In the genomic region with DNA sequence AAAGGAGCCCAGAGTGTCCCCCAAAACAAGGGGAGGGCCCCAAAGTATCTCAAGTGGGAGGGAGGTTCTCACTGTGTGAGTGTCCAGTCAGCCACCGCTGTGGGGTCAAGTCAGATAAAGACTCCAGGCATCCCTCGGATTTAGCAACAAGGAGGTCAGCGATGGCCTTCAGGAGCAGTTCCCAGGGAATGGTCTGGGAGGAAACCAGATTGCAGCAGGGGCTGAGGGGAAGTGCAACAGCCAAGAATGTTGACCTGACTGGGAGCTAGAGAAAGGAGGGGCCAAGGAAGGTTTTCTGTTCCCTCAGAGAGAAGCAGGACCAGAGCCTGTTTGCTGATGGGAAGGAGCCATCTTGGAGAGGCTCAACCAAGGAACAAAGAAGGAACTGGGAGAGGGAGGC, we compare ENCODE assay signal across 17 mouse cellular contexts. TPM values are rescaled to one million over a fixed set of nuclear protein-coding genes. Genes with fewer than 3 reads are reported as not detected.
DNase-seq lines count a peak whose midpoint lies in the region; ATAC-seq and TF ChIP-seq lines count a peak whose summit lies in the region.
"Had no signal": no experiment of that assay in that cellular context is flagged by ENCODE, and none has a peak within 500 bp of the region (broad histone marks: within the 10 kb centered on the region; RNA-seq: fewer than 3 reads in every experiment).

No protein-coding gene starts in this region.

- 28% methylated on average over 3 of the region's 3 CpGs for WGBS in heart, postnatal 0 days
- WGBS in liver, embryonic 12.5 days (ENCODE audit: insufficient replicate concordance), result 45% methylated on average over 3 of the region's 3 CpGs

- TF ChIP-seq EP300 in heart, postnatal 0 days (IDR thresholded peaks at IDR 0.05; ENCODE audit: low read depth), result no peak

- intact Hi-C loops in heart, postnatal 10 days (cut with DNase I), result loop anchor here (5.0 to 10.0 kb wide), 2 partner anchors 43 to 106 kb away; a partner anchor contains a TSS

- peaks cover 32% of the 10 kb centered on the region for H3K4me1 ChIP-seq in heart, postnatal 0 days (ENCODE audit: control insufficient read depth, insufficient read depth)
- peaks cover 79% of the 10 kb centered on the region for H3K4me1 ChIP-seq in liver, embryonic 12.5 days

- ATAC-seq in heart, postnatal 0 days (ENCODE audit: insufficient read depth, low read depth), result no peak
- no peak for ATAC-seq in liver, embryonic 12.5 days
- ATAC-seq: forebrain, postnatal 0 days; inflammation-experienced regulatory T-cells, adult 6 months had no signal

- no peaks in the 10 kb centered on the region for H3K9me3 ChIP-seq in heart, postnatal 0 days (replicated peaks; ENCODE audit: control insufficient read depth, low read length)
- H3K9me3 ChIP-seq in liver, embryonic 12.5 days (replicated peaks), result no peaks in the 10 kb centered on the region

- H3K36me3 ChIP-seq in heart, postnatal 0 days (replicated peaks; ENCODE audit: control insufficient read depth, insufficient read depth, low read length), result no peaks in the 10 kb centered on the region
- no peaks in the 10 kb centered on the region for H3K36me3 ChIP-seq in liver, embryonic 12.5 days

- no peak overlapping the region for H3K4me3 ChIP-seq in heart, postnatal 0 days (ENCODE audit: low read depth, low read length)
- no peak overlapping the region for H3K4me3 ChIP-seq in liver, embryonic 12.5 days
- H3K4me3 ChIP-seq: myocyte had no signal

- DNase-seq in heart, postnatal 0 days (ENCODE audit: low spot score), result no peak
- no peak for DNase-seq in heart, postnatal 10 days
- DNase-seq in ES-CJ7 (ENCODE audit: low read depth, low spot score) (peak; percentile 33), ZHBTc4 (ENCODE audit: low read depth, low spot score) (peak; percentile 47)
- DNase-seq in lung, postnatal 4 days, result no peak
- no peak for DNase-seq in cerebellum, postnatal 10 days
- DNase-seq: cerebellum, postnatal 14 days; forebrain, postnatal 0 days had no signal

- no peak overlapping the region for H3K4me2 ChIP-seq in heart, postnatal 0 days (ENCODE audit: low read depth, low read length)
- H3K4me2 ChIP-seq in liver, embryonic 12.5 days, result no peak overlapping the region

- no peak overlapping the region for H3K9ac ChIP-seq in heart, postnatal 0 days (replicated peaks; ENCODE audit: low read depth, low read length)
- H3K9ac ChIP-seq in liver, embryonic 12.5 days, result no peak overlapping the region
- H3K9ac ChIP-seq: forebrain, postnatal 0 days had no signal

- no peak for TF ChIP-seq CTCF in heart, postnatal 0 days (IDR thresholded peaks at IDR 0.05; ENCODE audit: low read depth)

- H3K27me3 ChIP-seq in heart, postnatal 0 days (ENCODE audit: control insufficient read depth, insufficient read depth, low read length), result no peaks in the 10 kb centered on the region
- peaks cover 38% of the 10 kb centered on the region for H3K27me3 ChIP-seq in liver, embryonic 12.5 days (replicated peaks)

- H3K27ac ChIP-seq in heart, postnatal 0 days (ENCODE audit: low read depth), result peak overlapping the region; percentile 44
- H3K27ac ChIP-seq in liver, embryonic 12.5 days, result peak overlapping the region; percentile 82

RNA-seq across cellular contexts. Expression of a gene that starts 8.0 kb away (rescaled TPM):
- total RNA-seq in heart, postnatal 0 days (2014; rRNA removed; ENCODE audit: low replicate concordance), result not detected in 2 replicates
- 0.22 and 0.52 TPM in 2 replicates for polyA plus RNA-seq in heart, postnatal 0 days (2015; fragmentation: Nextera tagmentation; extraction: Ambion mirVana)
- total RNA-seq in heart, postnatal 10 days (2021), result not detected
- polyA plus RNA-seq in liver, embryonic 12.5 days (2016; fragmentation: Nextera tagmentation; extraction: Ambion mirVana), result not detected in 2 replicates
- total RNA-seq: gastrocnemius, postnatal 4 days; megakaryocyte, adult 5-6 weeks had no signal
- polyA plus RNA-seq: embryonic facial prominence, embryonic 14.5 days; inflammation-experienced regulatory T-cells, adult 6 months; limb, embryonic 14.5 days; small intestine, adult 2 months had no signal

RNA-seq across cellular contexts. Expression of a gene that starts 8.1 kb away (rescaled TPM):
- not detected in 2 replicates for total RNA-seq in heart, postnatal 0 days (2014; rRNA removed; ENCODE audit: low replicate concordance)
- polyA plus RNA-seq in heart, postnatal 0 days (2015; fragmentation: Nextera tagmentation; extraction: Ambion mirVana), result not detected in 2 replicates
- not detected for total RNA-seq in heart, postnatal 10 days (2021)
- not detected in 2 replicates for polyA plus RNA-seq in liver, embryonic 12.5 days (2016; fragmentation: Nextera tagmentation; extraction: Ambion mirVana)
- total RNA-seq: gastrocnemius, postnatal 4 days; layer of hippocampus, postnatal 14 days; megakaryocyte, adult 5-6 weeks had no signal
- polyA plus RNA-seq: embryonic facial prominence, embryonic 14.5 days; inflammation-experienced regulatory T-cells, adult 6 months; limb, embryonic 14.5 days; myocyte; small intestine, adult 2 months had no signal

RNA-seq across cellular contexts. Expression of a gene that starts 14.4 kb away (rescaled TPM):
- 183 and 192 TPM in 2 replicates for total RNA-seq in heart, postnatal 0 days (2014; rRNA removed; ENCODE audit: low replicate concordance)
- polyA plus RNA-seq in heart, postnatal 0 days (2015; fragmentation: Nextera tagmentation; extraction: Ambion mirVana), result 135 and 138 TPM in 2 replicates
- total RNA-seq in heart, postnatal 10 days (2021), result 10 to 100 TPM; 42.3 to 63.4 TPM
- 192 and 195 TPM in 2 replicates for polyA plus RNA-seq in liver, embryonic 12.5 days (2016; fragmentation: Nextera tagmentation; extraction: Ambion mirVana)

RNA-seq across cellular contexts. Expression of a gene that starts 37.6 kb away (rescaled TPM):
- 46.3 and 58.4 TPM in 2 replicates for total RNA-seq in heart, postnatal 0 days (2014; rRNA removed; ENCODE audit: low replicate concordance)
- 18.7 and 20.1 TPM in 2 replicates for polyA plus RNA-seq in heart, postnatal 0 days (2015; fragmentation: Nextera tagmentation; extraction: Ambion mirVana)
- total RNA-seq in heart, postnatal 10 days (2021), result 10 to 100 TPM; 35.9 to 38.2 TPM
- 36.7 and 37.4 TPM in 2 replicates for polyA plus RNA-seq in liver, embryonic 12.5 days (2016; fragmentation: Nextera tagmentation; extraction: Ambion mirVana)

RNA-seq across cellular contexts. Expression of a gene that starts 43.6 kb away (rescaled TPM):
- 25.8 and 34.5 TPM in 2 replicates for total RNA-seq in heart, postnatal 0 days (2014; rRNA removed; ENCODE audit: low replicate concordance)
- 73.6 and 77.9 TPM in 2 replicates for polyA plus RNA-seq in heart, postnatal 0 days (2015; fragmentation: Nextera tagmentation; extraction: Ambion mirVana)
- total RNA-seq in heart, postnatal 10 days (2021), result 10 to 100 TPM; 35.1 to 38.1 TPM
- 140 and 145 TPM in 2 replicates for polyA plus RNA-seq in liver, embryonic 12.5 days (2016; fragmentation: Nextera tagmentation; extraction: Ambion mirVana)

Comparison
In these comparisons a context has a peak if more than half of its experiments do, and no peak if none do; other contexts are left out.
1. DNase-seq: peak in ES-CJ7 (single experiment) and ZHBTc4 (single experiment); none in heart, postnatal 0 days (single experiment), heart, postnatal 10 days (0 of 2), lung, postnatal 4 days (0 of 2) and cerebellum, postnatal 10 days (0 of 2).